Mouse (Mus musculus) heart, adult 2 months (tissue): ENCODE measurements at regions not wholly inside any gene's neighbourhood (a gene's known extent, or its start where the extent isn't known, plus 50 kb on each side); places are given as distances from the start of the nearest gene placed in this dataset.

ENCODE experiments used
- DNase-seq, 2 experiments: peaks; one replicate each; pipeline ENCODE4 v3.0.0; 2021
- H3K27ac ChIP-seq: fragments of 200-600 bp; 2 replicates; pipeline ENCODE4 v1.8.1; 2022
- H3K27me3 ChIP-seq: fragments of 200-500 bp; 2 replicates; pipeline ENCODE4 v1.6.1; 2012; ENCODE audit warnings: mild to moderate bottlenecking, low read length, inconsistent platforms, mixed read lengths; ENCODE audit not compliant: control insufficient read depth, insufficient read depth
- H3K36me3 ChIP-seq: fragments of 200-500 bp; 2 replicates; pipeline ENCODE4 v1.6.1; 2012; ENCODE audit warnings: low read length, inconsistent platforms; ENCODE audit not compliant: control insufficient read depth, insufficient read depth
- H3K4me1 ChIP-seq: fragments of 200-500 bp; 2 replicates; pipeline ENCODE4 v1.6.1; 2011; ENCODE audit warnings: low read length; ENCODE audit not compliant: control insufficient read depth, insufficient read depth
- H3K4me3 ChIP-seq: fragments of 200-600 bp; 2 replicates; pipeline ENCODE4 v1.8.1; 2022
- H3K79me2 ChIP-seq: fragments of 200-500 bp; replicated peaks from 2 replicates; pipeline ENCODE4 v1.6.1; 2012; ENCODE audit warnings: mild to moderate bottlenecking, inconsistent platforms, low read length, moderate library complexity, mixed read lengths; ENCODE audit not compliant: control insufficient read depth, insufficient read depth
- H3K9ac ChIP-seq: fragments of 200-500 bp; 2 replicates; pipeline ENCODE4 v1.6.1; 2012; ENCODE audit warnings: low read depth, mild to moderate bottlenecking, control low read depth, inconsistent platforms, low read length, mixed read lengths
- CTCF ChIP-seq: fragments of 200-600 bp; IDR thresholded peaks from 2 replicates; pipeline ENCODE4 v1.8.1; 2022; ENCODE audit warnings: antibody characterized with exemption, mild to moderate bottlenecking, moderate library complexity
- EP300 ChIP-seq: fragments of 200-500 bp; IDR thresholded peaks from 2 replicates; pipeline ENCODE4 v1.6.1; 2011; ENCODE audit warnings: low read depth, low read length, control low read depth; ENCODE audit not compliant: insufficient read depth
- POLR2A ChIP-seq: fragments of 200-500 bp; IDR thresholded peaks from 2 replicates; pipeline ENCODE4 v1.6.1; 2011; ENCODE audit warnings: mild to moderate bottlenecking, low read depth, low read length, control low read depth; ENCODE audit not compliant: insufficient read depth
- WGBS: fragments of 180-500 bp; shearing (Covaris S2); methylation state at CpG from one replicate; pipeline ENCODE4 v1.1.7; 2018; 5-methylcytosine and 5-hydroxymethylcytosine counted together
- intact Hi-C: fragments of 180-260 bp; cut with DNase I; formaldehyde crosslinking; loops from one replicate; pipeline ENCODE4 v1.15.1; 2025

- no peak overlapping the region for H3K4me3 ChIP-seq
- H3K36me3 ChIP-seq: no peaks in the 10 kb centered on the region
- WGBS: 77% methylated on average over 4 of the region's 4 CpGs
- DNase-seq: no peak
- H3K27me3 ChIP-seq: no peaks in the 10 kb centered on the region
- TF ChIP-seq POLR2A: no peak
- TF ChIP-seq CTCF: no peak
- no peak for TF ChIP-seq EP300
- H3K9ac ChIP-seq: no peak overlapping the region
- no peak overlapping the region for H3K27ac ChIP-seq
- no peaks in the 10 kb centered on the region for H3K79me2 ChIP-seq
- intact Hi-C loops: no loop called here
- H3K4me1 ChIP-seq: no peaks in the 10 kb centered on the region
These were observed 92.9 kb upstream of the Gm17728 start for GRCm38 (mm10) chr17:9328886-9329455.

GRCm38 (mm10) chr17:9357572-9358159, 64.2 kb upstream of the Gm17728 start:
- no peaks in the 10 kb centered on the region for H3K27me3 ChIP-seq
- WGBS: 81% methylated on average over 5 of the region's 5 CpGs

More at GRCm38 (mm10) chr17:9357572-9358159, 64.2 kb upstream of the Gm17728 start:
- no peaks in the 10 kb centered on the region for H3K36me3 ChIP-seq
- no peak for TF ChIP-seq EP300
- no peak for TF ChIP-seq CTCF
- no peak for TF ChIP-seq POLR2A
- H3K9ac ChIP-seq: no peak overlapping the region
- H3K79me2 ChIP-seq: no peaks in the 10 kb centered on the region
- H3K27ac ChIP-seq: no peak overlapping the region
- DNase-seq: no peak
- no peak overlapping the region for H3K4me3 ChIP-seq
- intact Hi-C loops: no loop called here
- no peaks in the 10 kb centered on the region for H3K4me1 ChIP-seq
